8 mouse cellular contexts compared by ENCODE assay signal in the genomic region with DNA sequence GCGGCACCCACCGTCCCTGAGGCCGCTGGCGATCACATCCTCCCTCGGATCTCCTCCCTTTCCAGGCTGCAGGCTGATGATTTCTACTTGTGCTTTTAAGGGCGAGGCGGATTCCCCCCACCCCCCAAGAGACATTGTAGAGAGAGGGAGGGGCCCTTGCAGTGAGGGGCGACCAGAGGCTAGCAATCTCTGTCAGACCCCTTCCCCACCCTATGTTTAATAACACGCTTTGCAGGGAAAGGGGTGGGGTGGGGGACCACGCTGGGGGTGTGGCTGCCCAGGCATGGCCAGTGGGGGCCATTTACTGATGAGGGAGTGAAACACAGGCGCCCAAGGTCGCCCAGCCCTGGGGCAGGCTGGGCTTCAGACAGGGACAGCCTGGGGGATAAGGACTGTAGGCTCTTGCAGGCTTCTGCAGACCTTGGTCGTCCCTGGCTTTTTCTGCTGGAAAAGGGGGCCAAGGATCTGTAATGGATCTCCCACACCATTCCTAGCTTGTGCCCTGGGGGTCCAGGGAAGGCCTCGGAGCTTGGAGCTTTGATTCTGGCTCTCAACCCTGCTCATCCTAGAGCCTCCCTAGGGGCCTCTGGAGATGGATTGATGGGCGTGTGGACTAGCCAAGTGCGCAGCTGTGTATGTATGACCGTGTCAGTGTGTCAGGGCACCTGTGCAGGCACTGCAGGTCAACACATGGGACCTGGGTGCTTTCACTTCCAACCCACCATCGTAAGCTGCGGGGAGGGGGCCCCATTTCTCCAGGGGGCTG. TPM values are rescaled to one million over a fixed set of nuclear protein-coding genes. Genes with fewer than 3 reads are reported as not detected.
DNase-seq lines count a peak whose midpoint lies in the region; ATAC-seq and TF ChIP-seq lines count a peak whose summit lies in the region.

No protein-coding gene starts in this region.

- peak overlapping the region; percentile 96 for H3K4me2 ChIP-seq in intestine, postnatal 0 days (replicated peaks; ENCODE audit: low read depth)

- peak overlapping the region; percentile 50 for H3K9ac ChIP-seq in intestine, postnatal 0 days (ENCODE audit: low read depth, low read length)

- WGBS in intestine, postnatal 0 days, result 27% methylated on average over 19 of the region's 19 CpGs

- H3K36me3 ChIP-seq in megakaryocyte, embryonic 14.5 days (replicated peaks; ENCODE audit: low read length), result no peaks in the 10 kb centered on the region
- no peaks in the 10 kb centered on the region for H3K36me3 ChIP-seq in intestine, postnatal 0 days (ENCODE audit: control insufficient read depth, insufficient read depth)

- no peak overlapping the region for H3K27ac ChIP-seq in intestine, postnatal 0 days (ENCODE audit: low read depth, low read length)

- H3K4me1 ChIP-seq in megakaryocyte, embryonic 14.5 days, result peaks cover 44% of the 10 kb centered on the region
- H3K4me1 ChIP-seq in intestine, postnatal 0 days (replicated peaks; ENCODE audit: control insufficient read depth, insufficient read depth, low read length), result peaks cover 6% of the 10 kb centered on the region; the same call in 1 of the 2 replicates

- H3K27me3 ChIP-seq in megakaryocyte, embryonic 14.5 days (replicated peaks), result peaks cover 78% of the 10 kb centered on the region
- H3K27me3 ChIP-seq in intestine, postnatal 0 days (replicated peaks; ENCODE audit: control insufficient read depth, insufficient read depth, low read length), result peaks cover 32% of the 10 kb centered on the region; the same call in 1 of the 2 replicates

- peak overlapping the region; percentile 91 for H3K4me3 ChIP-seq in megakaryocyte, embryonic 14.5 days (replicated peaks)
- H3K4me3 ChIP-seq in intestine, postnatal 0 days (ENCODE audit: low read depth, low read length), result peak overlapping the region; percentile 66

- H3K9me3 ChIP-seq in megakaryocyte, embryonic 14.5 days, result no peaks in the 10 kb centered on the region; the same call in 1 of the 2 replicates
- H3K9me3 ChIP-seq in intestine, postnatal 0 days (ENCODE audit: control insufficient read depth), result no peaks in the 10 kb centered on the region

- TF ChIP-seq CTCF in intestine, postnatal 0 days (IDR thresholded peaks at IDR 0.05; ENCODE audit: low read depth), result no peak

- peak; percentile 31 for DNase-seq in cerebellum, adult 8-10 months
- DNase-seq in retina, embryonic 14.5 days (ENCODE audit: low spot score), result peak; percentile 33
- no peak for DNase-seq in right cerebral cortex, postnatal 10 days (ENCODE audit: low spot score in 2 of 2)
- no peak for DNase-seq in kidney, adult 9 months

- no peak for ATAC-seq in cerebellum, adult (ENCODE audit: insufficient number of reproducible peaks, low FRiP score, low TSS enrichment)
- no peak for ATAC-seq in megakaryocyte, adult 5-6 weeks (ENCODE audit: poor library complexity, severe bottlenecking)
- no peak for ATAC-seq in intestine, postnatal 0 days

RNA-seq across cellular contexts. Expression of a gene that starts 1.0 kb away (rescaled TPM):
- not detected in 2 replicates for polyA plus RNA-seq in megakaryocyte, embryonic 14.5 days (2012; ENCODE audit: insufficient read depth, low replicate concordance)
- not detected in 2 replicates for total RNA-seq in megakaryocyte, adult 5-6 weeks (2015)
- total RNA-seq in megakaryocyte, adult 5-6 weeks (2017), result not detected in 2 replicates
- polyA plus RNA-seq in intestine, postnatal 0 days (2015; fragmentation: Nextera tagmentation; extraction: Ambion mirVana), result 0.69 and 0.78 TPM in 2 replicates

RNA-seq across cellular contexts. Expression of a gene that starts 10.6 kb away (rescaled TPM):
- 2.3 and 3.7 TPM in 2 replicates for polyA plus RNA-seq in megakaryocyte, embryonic 14.5 days (2012; ENCODE audit: insufficient read depth, low replicate concordance)
- 12.5 and 14.6 TPM in 2 replicates for total RNA-seq in megakaryocyte, adult 5-6 weeks (2015)
- total RNA-seq in megakaryocyte, adult 5-6 weeks (2017), result 42.3 and 43.2 TPM in 2 replicates
- polyA plus RNA-seq in intestine, postnatal 0 days (2015; fragmentation: Nextera tagmentation; extraction: Ambion mirVana), result 11.9 and 12.9 TPM in 2 replicates

RNA-seq across cellular contexts. Expression of a gene that starts 15.8 kb away (rescaled TPM):
- not detected in 2 replicates for polyA plus RNA-seq in megakaryocyte, embryonic 14.5 days (2012; ENCODE audit: insufficient read depth, low replicate concordance)
- 0.75 TPM in 1 of 2 replicates, not detected in the other for total RNA-seq in megakaryocyte, adult 5-6 weeks (2015)
- 0.26 TPM in 1 of 2 replicates, not detected in the other for total RNA-seq in megakaryocyte, adult 5-6 weeks (2017)
- polyA plus RNA-seq in intestine, postnatal 0 days (2015; fragmentation: Nextera tagmentation; extraction: Ambion mirVana), result not detected in 2 replicates

RNA-seq across cellular contexts. Expression of a gene that starts 19.3 kb away (rescaled TPM):
- polyA plus RNA-seq in megakaryocyte, embryonic 14.5 days (2012; ENCODE audit: insufficient read depth, low replicate concordance), result 48.8 and 102 TPM in 2 replicates
- total RNA-seq in megakaryocyte, adult 5-6 weeks (2015), result 20.7 and 25.5 TPM in 2 replicates
- 14.5 and 14.6 TPM in 2 replicates for total RNA-seq in megakaryocyte, adult 5-6 weeks (2017)
- 64.5 and 69.4 TPM in 2 replicates for polyA plus RNA-seq in intestine, postnatal 0 days (2015; fragmentation: Nextera tagmentation; extraction: Ambion mirVana)

RNA-seq across cellular contexts. Expression of a gene that starts 19.3 kb away (rescaled TPM):
- polyA plus RNA-seq in megakaryocyte, embryonic 14.5 days (2012; ENCODE audit: insufficient read depth, low replicate concordance), result 9.7 and 18.7 TPM in 2 replicates
- 20.7 and 27.5 TPM in 2 replicates for total RNA-seq in megakaryocyte, adult 5-6 weeks (2015)
- 14.2 and 14.5 TPM in 2 replicates for total RNA-seq in megakaryocyte, adult 5-6 weeks (2017)
- polyA plus RNA-seq in intestine, postnatal 0 days (2015; fragmentation: Nextera tagmentation; extraction: Ambion mirVana), result 5.0 and 5.2 TPM in 2 replicates

Comparison
In these comparisons a context has a peak if more than half of its experiments do, and no peak if none do; other contexts are left out.
1. DNase-seq: peak in cerebellum, adult 8-10 months (single experiment) and retina, embryonic 14.5 days (single experiment); none in right cerebral cortex, postnatal 10 days (0 of 2) and kidney, adult 9 months (single experiment).